Mouse (Mus musculus): Measurements from ENCODE around the gene Id3. TPM values are rescaled to one million over a fixed set of nuclear protein-coding genes. Genes with fewer than 3 reads are reported as not detected.

Gene Id3
- total RNA-seq, 2 experiments from 2014 or later = 58.1 to 63.9 TPM

- intact Hi-C loops (cut with DNase I) = loop anchor here (10.0 kb wide), 2 partner anchors 271 to 1339 kb away; partner anchors contain the start of gene Pnrc2
- peak in 1 of 2 experiments; percentile 28 for DNase-seq
Observed at GRCm38 (mm10) chr4:136145362-136145885, 2.1 kb downstream of the Id3 start.

GRCm38 (mm10) chr4:136145991-136146711 is 2.9 kb downstream of the Id3 start:
- intact Hi-C loops (cut with DNase I) = loop anchor here (10.0 kb wide), 2 partner anchors 271 to 1339 kb away; partner anchors contain the start of gene Pnrc2

GRCm38 (mm10) chr4:136146712-136147154 is 3.4 kb downstream of the Id3 start:
- peak; percentile 24 to 37 for DNase-seq

More at GRCm38 (mm10) chr4:136145991-136146711, 2.9 kb downstream of the Id3 start:
- no peak for DNase-seq

GRCm38 (mm10) chr4:136147436-136148135 is 4.3 kb downstream of the Id3 start:
- DNase-seq = peak; percentile 84 to 85
- intact Hi-C loops (cut with DNase I) = loop anchor here (10.0 kb wide), 2 partner anchors 273 to 1337 kb away; partner anchors contain the start of gene Pnrc2

More at GRCm38 (mm10) chr4:136146712-136147154, 3.4 kb downstream of the Id3 start:
- intact Hi-C loops (cut with DNase I) = loop anchor here (10.0 kb wide), 2 partner anchors 272 to 1338 kb away; partner anchors contain the start of gene Pnrc2

GRCm38 (mm10) chr4:136148342-136149044 is 5.2 kb downstream of the Id3 start:
- peak; percentile 65 to 73 for DNase-seq
- intact Hi-C loops (cut with DNase I) = loop anchor here (1.0 to 10.0 kb wide), 3 partner anchors 78 to 1336 kb away; partner anchors contain the start of gene Pnrc2

- no peak for DNase-seq
- intact Hi-C loops (cut with DNase I) = loop anchor here (1.0 to 10.0 kb wide), 3 partner anchors 79 to 1336 kb away; partner anchors contain the start of gene Pnrc2
Observed at GRCm38 (mm10) chr4:136149045-136149379, 5.7 kb downstream of the Id3 start.

- peak; percentile 52 to 74 for DNase-seq
- intact Hi-C loops (cut with DNase I) = loop anchor here (1.0 to 10.0 kb wide), 3 partner anchors 79 to 1335 kb away; partner anchors contain the start of gene Pnrc2
Observed at GRCm38 (mm10) chr4:136149734-136150133, 6.4 kb downstream of the Id3 start.

- intact Hi-C loops (cut with DNase I) = no loop called here
- no peak for DNase-seq
Observed at GRCm38 (mm10) chr4:136150596-136150995, 7.3 kb downstream of the Id3 start.

- intact Hi-C loops (cut with DNase I) = no loop called here
- no peak for DNase-seq
Observed at GRCm38 (mm10) chr4:136152821-136153220, 9.5 kb downstream of the Id3 start.

GRCm38 (mm10) chr4:136154462-136154861 is 11.2 kb downstream of the Id3 start:
- intact Hi-C loops (cut with DNase I) = no loop called here
- DNase-seq = no peak

GRCm38 (mm10) chr4:136158498-136158897 is 15.2 kb downstream of the Id3 start:
- intact Hi-C loops (cut with DNase I) = no loop called here
- no peak for DNase-seq

- DNase-seq = peak; percentile 77 to 83
- intact Hi-C loops (cut with DNase I) = loop anchor here (1.0 to 10.0 kb wide), 2 partner anchors 85 to 90 kb away; partner anchors contain the start of gene Tcea3
Observed at GRCm38 (mm10) chr4:136159802-136160397, 16.6 kb downstream of the Id3 start.

- peak; percentile 90 to 92 for DNase-seq
Observed at GRCm38 (mm10) chr4:136163448-136163847, 20.2 kb downstream of the Id3 start.

GRCm38 (mm10) chr4:136164981-136165380 is 21.7 kb downstream of the Id3 start:
- intact Hi-C loops (cut with DNase I) = loop anchor here (10.0 kb wide), 1 partner anchor 80 kb away; the partner anchor contains the start of gene Tcea3
- DNase-seq = no peak

More at GRCm38 (mm10) chr4:136163448-136163847, 20.2 kb downstream of the Id3 start:
- intact Hi-C loops (cut with DNase I) = loop anchor here (1.0 to 10.0 kb wide), 3 partner anchors 17 to 81 kb away; partner anchors contain the start of gene Tcea3

- intact Hi-C loops (cut with DNase I) = loop anchor here (10.0 kb wide), 1 partner anchor 77 kb away; the partner anchor contains the start of gene Tcea3
- DNase-seq = no peak
Observed at GRCm38 (mm10) chr4:136167701-136168100, 24.4 kb downstream of the Id3 start.

- intact Hi-C loops (cut with DNase I) = no loop called here
- DNase-seq = no peak
Observed at GRCm38 (mm10) chr4:136170401-136170800, 27.1 kb downstream of the Id3 start.

GRCm38 (mm10) chr4:136171455-136171854 is 28.2 kb downstream of the Id3 start:
- intact Hi-C loops (cut with DNase I) = no loop called here
- no peak for DNase-seq

- intact Hi-C loops (cut with DNase I) = no loop called here
- DNase-seq = peak; percentile 71 to 81
Observed at GRCm38 (mm10) chr4:136172011-136172541, 28.8 kb downstream of the Id3 start, which contains the start of gene E2f2. TSS of gene E2f2 (plus strand) at chr4:136172394.

Data from heart, postnatal 36 days (tissue).